Mouse (Mus musculus) bone marrow macrophage, adult 2 months (primary cell): ENCODE data around the gene Myb.

Source experiments
- CTCF ChIP-seq: IDR thresholded peaks from 2 replicates; pipeline ENCODE4 v1.5.1; 2012; ENCODE audit warnings: low read depth, mild to moderate bottlenecking, low read length, moderate library complexity
- POLR2A ChIP-seq: IDR thresholded peaks from 2 replicates; pipeline ENCODE4 v1.6.1; 2012; ENCODE audit warnings: mild to moderate bottlenecking, low read depth, low read length, borderline replicate concordance

GRCm38 (mm10) chr10:21077151-21077719 lies 83.5 kb downstream of the Myb start:
- TF ChIP-seq CTCF = no peak
- no peak for TF ChIP-seq POLR2A
